Mouse (Mus musculus): Measurements from ENCODE around the gene Kcnk18. TPM values are rescaled to one million over a fixed set of nuclear protein-coding genes. Genes with fewer than 3 reads are reported as not detected.

The Kcnk18 gene
- total and polyA plus RNA-seq, 3 experiments: not detected

GRCm38 (mm10) chr19:59228376-59228775 lies 9.4 kb downstream of the Kcnk18 start:
- DNase-seq: no peak

- no peak for DNase-seq
Observed at GRCm38 (mm10) chr19:59232786-59233185, 13.8 kb downstream of the Kcnk18 start.

GRCm38 (mm10) chr19:59235001-59235400 lies 16.0 kb downstream of the Kcnk18 start:
- DNase-seq: no peak

GRCm38 (mm10) chr19:59236046-59236445 lies 17.0 kb downstream of the Kcnk18 start:
- DNase-seq: no peak

GRCm38 (mm10) chr19:59238630-59239029 lies 19.6 kb downstream of the Kcnk18 start:
- no peak for DNase-seq

GRCm38 (mm10) chr19:59239124-59239817 lies 20.3 kb downstream of the Kcnk18 start:
- DNase-seq: peak; percentile 84

- DNase-seq: peak; percentile 89
Observed at GRCm38 (mm10) chr19:59241987-59242386, 23.0 kb downstream of the Kcnk18 start.

- DNase-seq: peak; percentile 30
Observed at GRCm38 (mm10) chr19:59243057-59243456, 24.0 kb downstream of the Kcnk18 start.

GRCm38 (mm10) chr19:59248144-59248543 lies 29.1 kb downstream of the Kcnk18 start:
- peak; percentile 86 for DNase-seq

GRCm38 (mm10) chr19:59248553-59249286 lies 29.7 kb downstream of the Kcnk18 start:
- DNase-seq: no peak

GRCm38 (mm10) chr19:59252651-59253050 lies 33.6 kb downstream of the Kcnk18 start:
- no peak for DNase-seq

GRCm38 (mm10) chr19:59259633-59260032 lies 40.6 kb downstream of the Kcnk18 start:
- no peak for DNase-seq

GRCm38 (mm10) chr19:59260718-59261442 lies 41.9 kb downstream of the Kcnk18 start, which contains the start of gene Slc18a2:
Gene Slc18a2 (plus strand): TSS chr19:59260896.
- DNase-seq: peak; percentile 26

- DNase-seq: no peak
Observed at GRCm38 (mm10) chr19:59261604-59262003, 42.6 kb downstream of the Kcnk18 start.

- DNase-seq: no peak
Observed at GRCm38 (mm10) chr19:59263171-59263570, 44.2 kb downstream of the Kcnk18 start.

GRCm38 (mm10) chr19:59264838-59265532 lies 46.0 kb downstream of the Kcnk18 start:
- no peak for DNase-seq

GRCm38 (mm10) chr19:59265907-59266306 lies 46.9 kb downstream of the Kcnk18 start:
- no peak for DNase-seq

GRCm38 (mm10) chr19:59267417-59267963 lies 48.5 kb downstream of the Kcnk18 start:
- DNase-seq: no peak

- DNase-seq: no peak
Observed at GRCm38 (mm10) chr19:59273190-59273589, 54.2 kb downstream of the Kcnk18 start.

GRCm38 (mm10) chr19:59276354-59276753 lies 57.3 kb downstream of the Kcnk18 start:
- DNase-seq: no peak

- no peak for DNase-seq
Observed at GRCm38 (mm10) chr19:59280841-59281240, 61.8 kb downstream of the Kcnk18 start.

- peak; percentile 21 for DNase-seq
Observed at GRCm38 (mm10) chr19:59282001-59282400, 63.0 kb downstream of the Kcnk18 start.

All from adrenal gland, adult 2 months (tissue).